Mouse (Mus musculus): ENCODE measurements around the gene Dcaf6.

- TF ChIP-seq CTCF (IDR thresholded peaks at IDR 0.05; ENCODE audit: low read depth, low read length) (no peak), POLR2A (IDR thresholded peaks at IDR 0.05; ENCODE audit: extremely low read depth, insufficient read depth, low read length) (no peak)
Measured at GRCm38 (mm10) chr1:165348627-165349026, 111.6 kb downstream of the Dcaf6 start.
